Mouse (Mus musculus) gastrocnemius, adult 8-10 months (tissue): ENCODE results near the gene Zfp207. TPM values are rescaled to one million over a fixed set of nuclear protein-coding genes. Genes with fewer than 3 reads are reported as not detected.

Experiments
- total RNA-seq, 4 experiments: library from RNA; stranded (reverse); gene quantifications; 2 replicates each; pipeline ENCODE4 v1.2.4; 2022

The Zfp207 gene
- total RNA-seq, 4 experiments from 2014 or later = 44.1 to 54.0 (median 49.2) TPM

Other genes with a start within 250 kb of the Zfp207 start
- gene Tefm, start 241.1 kb upstream of the Zfp207 start, total RNA-seq = 10 to 100 TPM; 19.0 to 22.1 (median 20.5) TPM
- gene Adap2, start 229.2 kb upstream of the Zfp207 start, total RNA-seq = 1 to 10 TPM; 1.2 to 3.9 (median 2.6) TPM
- 1 to 10 TPM; 1.6 to 2.8 (median 2.4) TPM for gene Rnf135, start 199.4 kb upstream of the Zfp207 start, total RNA-seq
- gene Rhot1, start 174.3 kb upstream of the Zfp207 start, total RNA-seq = 10 to 100 TPM; 39.0 to 41.8 (median 40.8) TPM
- gene Rhbdl3, start 82.4 kb upstream of the Zfp207 start, total RNA-seq = 1 to 10 TPM; 2.8 to 8.4 (median 4.6) TPM
- gene 5730455P16Rik, start 5.2 kb upstream of the Zfp207 start, total RNA-seq = 10 to 100 TPM; 37.6 to 46.1 (median 42.1) TPM
- gene Psmd11, start 45.3 kb downstream of the Zfp207 start, total RNA-seq = 100 to 1,000 TPM; 141 to 162 (median 148) TPM
- gene Cdk5r1, start 93.7 kb downstream of the Zfp207 start, total RNA-seq = under 1 TPM; 0.20 to 0.43 (median 0.29) TPM